Mouse (Mus musculus): ENCODE results near the gene Srxn1.

Srxn1 gene

DNA sequence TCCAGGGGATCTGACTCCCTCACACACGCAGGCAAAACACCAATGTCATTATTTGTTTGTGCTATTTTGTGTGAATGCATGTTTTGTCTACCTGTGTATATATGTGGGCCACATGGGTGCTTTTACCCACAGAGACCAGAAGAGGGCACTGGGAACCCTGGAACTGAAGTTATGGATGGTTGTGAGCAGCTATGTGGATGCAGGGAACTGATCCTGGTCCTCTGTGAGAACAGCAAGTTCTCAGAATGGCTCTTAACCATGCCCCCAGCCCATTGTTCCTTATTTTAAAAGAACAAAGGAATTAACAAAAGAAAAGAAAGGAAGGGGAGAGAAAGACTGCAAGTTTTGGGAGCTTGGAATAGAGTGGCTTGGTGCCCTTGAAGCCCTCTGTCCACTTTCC lies 54.2 kb downstream of the Srxn1 start:
- no peak for DNase-seq (ENCODE audit: low spot score in 2 of 2)

All from spleen, postnatal 14 days (tissue).